Mouse (Mus musculus) cerebellum, adult 2 months (tissue): ENCODE results near the gene Cideb. TPM values are rescaled to one million over a fixed set of nuclear protein-coding genes. Genes with fewer than 3 reads are reported as not detected.

ENCODE experiments used
- DNase-seq, 2 experiments: peaks; one replicate each; pipeline ENCODE4 v3.0.0; 2021
- H3K27ac ChIP-seq: fragments of 200-500 bp; 2 replicates; pipeline ENCODE4 v1.5.1; 2012; ENCODE audit warnings: low read length, control low read depth, inconsistent platforms; ENCODE audit not compliant: insufficient read depth
- H3K27me3 ChIP-seq: fragments of 200-500 bp; 2 replicates; pipeline ENCODE4 v1.6.1; 2012; ENCODE audit warnings: inconsistent platforms, mild to moderate bottlenecking, low read length, moderate library complexity; ENCODE audit not compliant: control insufficient read depth, insufficient read depth
- H3K4me1 ChIP-seq: fragments of 200-500 bp; 2 replicates; pipeline ENCODE4 v1.6.1; 2011; ENCODE audit warnings: low read length; ENCODE audit not compliant: control insufficient read depth, insufficient read depth
- H3K4me3 ChIP-seq: fragments of 200-500 bp; replicated peaks from 2 replicates; pipeline ENCODE3; 2011; ENCODE audit warnings: mild to moderate bottlenecking, low read depth, low read length, control low read depth; ENCODE audit not compliant: insufficient read depth
- CTCF ChIP-seq: fragments of 200-500 bp; IDR thresholded peaks from 2 replicates; pipeline ENCODE4 v1.5.1; 2011; ENCODE audit warnings: low read depth, mild to moderate bottlenecking, control low read depth, low read length, moderate library complexity, borderline replicate concordance; ENCODE audit not compliant: insufficient read depth
- POLR2A ChIP-seq: fragments of 200-500 bp; IDR thresholded peaks from 2 replicates; pipeline ENCODE4 v1.6.1; 2011; ENCODE audit warnings: low read length, control low read depth, borderline replicate concordance; ENCODE audit not compliant: insufficient read depth
- WGBS: fragments of 180-500 bp; shearing (Covaris S2); methylation state at CpG from one replicate; pipeline ENCODE4 v1.1.7; 2018; 5-methylcytosine and 5-hydroxymethylcytosine counted together
- polyA plus RNA-seq: library from polyadenylated mRNA; depleted of rRNA; stranded (reverse); fragments of >200 nt; gene quantifications from 2 replicates; pipeline ENCODE4 v1.2.3, GENCODE M21; 2012

Gene Cideb
- polyA plus RNA-seq, 1 experiment = 15.2 TPM

DNA sequence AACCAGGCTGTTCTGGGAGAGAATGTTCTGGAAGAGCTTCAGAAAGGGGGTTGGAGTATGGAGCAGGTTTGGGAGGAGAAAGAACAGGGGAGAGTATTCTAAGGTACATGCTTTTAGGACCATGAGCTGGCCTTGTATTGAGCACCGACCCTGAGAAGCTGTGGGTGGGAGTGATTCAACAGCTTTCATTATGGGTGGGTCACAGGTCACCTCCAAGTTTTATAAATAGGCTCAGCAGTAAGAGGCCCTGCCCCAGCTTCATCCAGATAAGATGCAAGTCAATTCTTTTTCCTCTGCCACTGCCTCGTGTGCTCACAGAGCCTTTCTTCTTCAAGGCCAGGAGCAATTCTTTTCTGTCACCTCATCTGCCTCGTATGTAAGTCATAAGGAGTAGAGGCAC, 18.9 kb upstream of the Cideb start:
- WGBS = 65% methylated on average over 3 of the region's 3 CpGs

DNA sequence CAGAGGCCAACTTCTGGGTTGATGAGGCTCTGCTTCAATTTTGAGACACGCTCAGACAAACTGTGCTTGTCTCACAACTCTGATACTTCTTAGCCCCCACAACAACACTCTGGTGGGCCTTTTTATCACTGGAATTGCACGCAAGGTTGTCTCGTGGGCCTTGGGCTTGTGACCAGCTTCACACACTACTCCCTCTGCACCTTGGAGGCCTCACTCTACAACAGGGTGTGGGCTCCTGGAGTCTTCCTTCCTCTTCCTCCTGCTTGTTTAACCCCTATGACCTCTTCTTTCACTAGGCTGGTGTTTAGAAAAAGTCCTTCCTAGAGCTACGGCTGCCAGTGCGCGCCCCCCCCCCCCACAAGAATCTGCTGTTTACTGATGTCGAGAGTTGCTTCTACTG, 18.5 kb upstream of the Cideb start:
- peak in 1 of 2 experiments; percentile 3 for DNase-seq
- WGBS = 81% methylated on average over 7 of the region's 7 CpGs
- Histone ChIP-seq H3K4me1 (no peaks in the 10 kb centered on the region), H3K27ac (no peak overlapping the region), H3K4me3 (no peak overlapping the region), H3K27me3 (no peaks in the 10 kb centered on the region)
- no peak for TF ChIP-seq POLR2A
- TF ChIP-seq CTCF = no peak

More for the DNA sequence above, 18.9 kb upstream of the Cideb start:
- TF ChIP-seq CTCF (no peak), POLR2A (no peak)
- H3K4me1 ChIP-seq = no peaks in the 10 kb centered on the region
- H3K27ac ChIP-seq = no peak overlapping the region
- no peak for DNase-seq
- no peaks in the 10 kb centered on the region for H3K27me3 ChIP-seq
- no peak overlapping the region for H3K4me3 ChIP-seq

- 87% methylated on average over 16 of the region's 16 CpGs for WGBS
- no peak for DNase-seq
- Histone ChIP-seq H3K4me1 (peaks cover 4% of the 10 kb centered on the region; the same call in 1 of the 2 replicates), H3K27ac (no peak overlapping the region), H3K4me3 (no peak overlapping the region), H3K27me3 (no peaks in the 10 kb centered on the region)
- TF ChIP-seq POLR2A (no peak), CTCF (no peak)
These were observed 10.9 kb upstream of the Cideb start for GRCm38 (mm10) chr14:55769087-55769703.

DNA sequence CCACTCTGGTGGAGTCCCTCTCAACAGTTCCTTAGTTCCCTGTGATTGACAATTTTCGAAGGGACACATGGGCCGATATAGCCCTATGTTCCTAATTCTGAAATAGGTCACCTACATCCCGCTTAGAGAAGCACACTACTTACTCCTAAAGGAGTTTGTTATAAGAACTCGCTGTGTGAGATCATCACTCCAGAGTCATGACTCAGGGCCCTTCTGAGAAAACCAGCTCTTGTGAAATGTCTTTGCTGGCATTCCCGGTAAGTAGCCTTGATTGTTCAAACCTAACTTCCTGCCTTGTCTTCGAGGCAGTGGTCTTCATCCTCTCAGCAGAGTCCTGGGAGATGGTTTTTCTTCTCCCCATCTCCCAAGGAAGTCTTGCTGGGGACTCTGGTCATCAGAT, 10.3 kb upstream of the Cideb start:
- Histone ChIP-seq H3K27ac (no peak overlapping the region), H3K27me3 (no peaks in the 10 kb centered on the region), H3K4me3 (no peak overlapping the region), H3K4me1 (peaks cover 4% of the 10 kb centered on the region; the same call in 1 of the 2 replicates)
- 93% methylated on average over 6 of the region's 6 CpGs for WGBS
- TF ChIP-seq CTCF = no peak
- TF ChIP-seq POLR2A = no peak
- no peak for DNase-seq

GRCm38 (mm10) chr14:55767519-55768414, 9.5 kb upstream of the Cideb start:
- peak; percentile 80 to 83 for DNase-seq
- H3K27ac ChIP-seq = peak overlapping the region; percentile 29
- H3K4me3 ChIP-seq = peak overlapping the region; percentile 24
- 6% methylated on average over 52 of the region's 52 CpGs for WGBS
- no peaks in the 10 kb centered on the region for H3K27me3 ChIP-seq
- H3K4me1 ChIP-seq = peaks cover 4% of the 10 kb centered on the region; the same call in 1 of the 2 replicates
- TF ChIP-seq POLR2A (no peak), CTCF (peak; percentile 42)

- Histone ChIP-seq H3K27ac (no peak within 1 kb of the TSS), H3K4me3 (no peak within 1 kb of the TSS), H3K4me1 (peaks cover 6% of the 10 kb centered on the region; the same call in 1 of the 2 replicates), H3K27me3 (no peaks in the 10 kb centered on the region)
- no peak for DNase-seq
- no peak for TF ChIP-seq CTCF
- no peak for TF ChIP-seq POLR2A
- 74% methylated on average over 4 of the region's 4 CpGs for WGBS
These were observed 7.4 kb upstream of the Cideb start, which contains the start of gene Ltb4r1 for GRCm38 (mm10) chr14:55765696-55766095. Ltb4r1 (plus strand) TSS chr14:55765962.

- 82% methylated on average over 7 of the region's 7 CpGs for whole genome bisulfite sequencing
- no peaks in the 10 kb centered on the region for H3K27me3 ChIP-seq
- H3K27ac ChIP-seq = no peak overlapping the region
- H3K4me3 ChIP-seq = no peak overlapping the region
- no peak for DNase-seq
- no peak for TF ChIP-seq CTCF
- no peak for TF ChIP-seq POLR2A
- peaks cover 6% of the 10 kb centered on the region; the same call in 1 of the 2 replicates for H3K4me1 ChIP-seq
These were observed 4.9 kb upstream of the Cideb start for GRCm38 (mm10) chr14:55763166-55763565.
